Comparison of ENCODE assay signal across 7 mouse cellular contexts in the genomic region with DNA sequence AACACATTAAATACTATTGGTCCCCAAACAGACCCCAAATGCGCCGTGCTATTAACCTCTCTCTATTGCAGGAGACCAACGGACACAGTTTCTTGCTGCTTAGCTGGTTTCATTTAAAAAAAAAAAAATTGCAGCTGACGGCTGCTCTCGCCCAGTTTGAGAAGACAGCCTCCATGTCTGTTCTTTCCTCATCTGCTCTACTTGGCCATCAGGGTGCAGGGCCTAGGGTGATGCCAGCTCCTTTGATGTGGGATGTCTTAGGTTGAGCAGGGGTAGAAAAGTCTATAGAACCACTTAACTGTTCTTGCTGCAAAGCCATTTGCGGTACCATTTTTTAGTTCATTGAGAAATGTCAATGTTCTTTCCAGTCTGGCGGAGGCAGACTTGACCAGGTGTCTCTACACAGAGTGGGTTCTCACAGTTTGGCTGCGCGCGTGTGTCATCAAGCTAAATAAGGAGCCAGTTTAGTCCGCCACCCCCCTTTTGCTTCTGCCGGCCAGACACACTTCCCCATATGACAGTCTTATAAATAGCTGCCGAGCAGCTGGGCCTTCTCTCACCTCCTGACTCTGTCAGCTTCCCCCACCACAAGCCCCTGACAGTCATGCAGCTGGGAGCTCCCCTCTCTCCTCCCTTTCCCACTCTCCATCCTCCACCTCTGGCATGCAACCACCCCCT.
DNase-seq lines count a peak whose midpoint lies in the region; ATAC-seq and TF ChIP-seq lines count a peak whose summit lies in the region.

No protein-coding gene starts in this region.

- H3K4me1 ChIP-seq in bone marrow, adult 2 months (ENCODE audit: control insufficient read depth, insufficient read depth, low read length) = peaks cover 1% of the 10 kb centered on the region
- H3K4me1 ChIP-seq in heart, embryonic 10.5 days = peaks cover 23% of the 10 kb centered on the region
- no peaks in the 10 kb centered on the region for H3K4me1 ChIP-seq in liver, postnatal 0 days (ENCODE audit: insufficient read depth)

- H3K9me3 ChIP-seq in heart, embryonic 10.5 days = no peaks in the 10 kb centered on the region
- no peaks in the 10 kb centered on the region for H3K9me3 ChIP-seq in liver, postnatal 0 days (ENCODE audit: low read length)

- no peak for TF ChIP-seq EP300 in liver, postnatal 0 days (IDR thresholded peaks at IDR 0.05; ENCODE audit: low read depth)

- TF ChIP-seq POLR2A in bone marrow, adult 2 months (IDR thresholded peaks at IDR 0.05; ENCODE audit: borderline replicate concordance, control insufficient read depth, low read depth, low read length) = no peak

- peak; percentile 64 for ATAC-seq in liver, postnatal 0 days

- DNase-seq in B cell, adult 2 months = peak; percentile 65 to 68
- DNase-seq in heart, embryonic 10.5 days (ENCODE audit: low spot score) = peak; percentile 90
- DNase-seq in kidney, postnatal 10 days = peak; percentile 80
- peak; percentile 35 for DNase-seq in liver, postnatal 0 days
- DNase-seq in spleen, postnatal 36 days (ENCODE audit: low spot score in 2 of 2) = peak; percentile 81 to 83
- no peak for DNase-seq in MN1 (ENCODE audit: low spot score)

- no peak for TF ChIP-seq CTCF in bone marrow, adult 2 months (IDR thresholded peaks at IDR 0.05; ENCODE audit: control insufficient read depth, insufficient read depth, low read length)
- TF ChIP-seq CTCF in liver, postnatal 0 days (IDR thresholded peaks at IDR 0.05; ENCODE audit: low read depth) = no peak

- no peak overlapping the region for H3K4me2 ChIP-seq in liver, postnatal 0 days (ENCODE audit: low read depth, low read length)

- H3K36me3 ChIP-seq in heart, embryonic 10.5 days = no peaks in the 10 kb centered on the region
- no peaks in the 10 kb centered on the region for H3K36me3 ChIP-seq in liver, postnatal 0 days (replicated peaks; ENCODE audit: insufficient read depth, low read length)

- no peaks in the 10 kb centered on the region for H3K27me3 ChIP-seq in heart, embryonic 10.5 days (ENCODE audit: insufficient read depth, poor library complexity, severe bottlenecking)
- H3K27me3 ChIP-seq in liver, postnatal 0 days (ENCODE audit: insufficient read depth, low read length) = no peaks in the 10 kb centered on the region

- no peak overlapping the region for H3K4me3 ChIP-seq in bone marrow, adult 2 months (replicated peaks; ENCODE audit: control insufficient read depth, low read depth, low read length)
- no peak overlapping the region for H3K4me3 ChIP-seq in heart, embryonic 10.5 days
- H3K4me3 ChIP-seq in liver, postnatal 0 days (ENCODE audit: low read depth, low read length) = no peak overlapping the region

- H3K9ac ChIP-seq in liver, postnatal 0 days (replicated peaks) = no peak overlapping the region

- WGBS in bone marrow, adult 2 months = 29% methylated on average over 13 of the region's 13 CpGs
- WGBS in heart, embryonic 10.5 days = 57% methylated on average over 13 of the region's 13 CpGs
- WGBS in liver, postnatal 0 days (ENCODE audit: insufficient replicate concordance) = 50% methylated on average over 13 of the region's 13 CpGs

- peak overlapping the region; percentile 79 for H3K27ac ChIP-seq in bone marrow, adult 2 months (ENCODE audit: control insufficient read depth, insufficient read depth, low read depth, low read length, poor library complexity)
- H3K27ac ChIP-seq in heart, embryonic 10.5 days = peak overlapping the region; percentile 74
- peak overlapping the region; percentile 34; the same call in 1 of the 2 replicates for H3K27ac ChIP-seq in liver, postnatal 0 days (ENCODE audit: low read depth)
